Mouse (Mus musculus) effector memory CD4-positive, alpha-beta T cell, adult 7 months (primary cell): ENCODE results near the gene Tasp1. TPM values are rescaled to one million over a fixed set of nuclear protein-coding genes. Genes with fewer than 3 reads are reported as not detected.

ENCODE experiments used
- polyA plus RNA-seq: library from polyadenylated mRNA; unstranded; fragments of 100-300 nt; shearing (Covaris generic); gene quantifications from one replicate; pipeline ENCODE4 v1.2.1, GENCODE M21; 2017

Gene Tasp1
- polyA plus RNA-seq, result 45.1 TPM

GRCm38 (mm10) chr2:140066353-140067314, at the start of gene Tasp1:
Gene Tasp1, minus strand, starts transcription at chr2:140066805.

Other genes starting within 250 kb of the Tasp1 start
- gene Gm17374, start 85.2 kb upstream of the Tasp1 start, polyA plus RNA-seq, result not detected
- 14.1 TPM for gene Esf1, start 103.8 kb upstream of the Tasp1 start, polyA plus RNA-seq
- gene Ndufaf5, start 103.8 kb upstream of the Tasp1 start, polyA plus RNA-seq, result 21.8 TPM